Mouse (Mus musculus): ENCODE data around the gene Ptprc.

Ptprc gene

DNA sequence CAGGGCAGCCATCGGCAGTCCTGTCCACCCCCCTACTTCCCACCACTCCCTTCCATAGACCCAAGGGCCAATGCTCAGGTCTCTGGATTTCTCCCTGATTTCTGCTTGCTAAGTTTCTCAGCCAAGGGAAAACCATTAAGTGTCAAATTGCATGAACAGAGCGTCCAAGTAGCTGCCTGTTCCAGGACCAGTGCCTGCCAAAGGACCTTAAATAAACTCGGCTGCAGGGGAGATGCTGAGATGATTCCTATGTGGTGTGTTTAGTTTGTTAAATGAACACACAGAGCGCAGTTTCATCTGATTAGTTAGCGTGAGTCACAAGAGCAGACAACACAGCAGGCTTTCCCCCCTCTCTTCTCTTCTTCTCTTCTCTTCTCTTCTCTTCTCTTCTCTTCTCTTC, 135.0 kb downstream of the Ptprc start:
- no peak for DNase-seq (ENCODE audit: low read depth, low spot score)

DNA sequence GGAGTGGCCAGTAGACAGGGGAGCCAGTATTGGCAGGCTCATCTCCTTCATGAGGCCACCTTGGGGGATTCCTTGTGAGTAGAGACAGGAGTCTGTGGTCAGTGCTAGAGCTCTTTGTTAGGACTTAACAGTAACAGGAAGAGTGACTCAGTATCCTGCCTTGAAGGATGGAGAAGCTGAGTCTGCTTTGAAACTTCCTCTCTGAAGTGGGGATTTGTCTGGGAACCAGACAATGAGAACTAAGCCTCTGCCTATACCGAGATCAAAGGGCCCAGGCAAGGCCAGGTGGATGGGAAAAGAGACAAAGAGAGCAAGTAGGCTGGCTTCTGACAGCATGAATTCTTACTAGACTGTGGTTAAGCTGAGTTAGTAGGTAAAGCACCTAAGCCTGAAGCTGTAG, 136.3 kb downstream of the Ptprc start:
- no peak for DNase-seq (ENCODE audit: low read depth, low spot score)

GRCm38 (mm10) chr1:138037484-138037883, 138.0 kb downstream of the Ptprc start:
- DNase-seq (ENCODE audit: low read depth, low spot score) = no peak

GRCm38 (mm10) chr1:138029649-138030048, 145.9 kb downstream of the Ptprc start:
- DNase-seq (ENCODE audit: low read depth, low spot score) = no peak

GRCm38 (mm10) chr1:138025298-138025697, 150.2 kb downstream of the Ptprc start:
- no peak for DNase-seq (ENCODE audit: low read depth, low spot score)

DNA sequence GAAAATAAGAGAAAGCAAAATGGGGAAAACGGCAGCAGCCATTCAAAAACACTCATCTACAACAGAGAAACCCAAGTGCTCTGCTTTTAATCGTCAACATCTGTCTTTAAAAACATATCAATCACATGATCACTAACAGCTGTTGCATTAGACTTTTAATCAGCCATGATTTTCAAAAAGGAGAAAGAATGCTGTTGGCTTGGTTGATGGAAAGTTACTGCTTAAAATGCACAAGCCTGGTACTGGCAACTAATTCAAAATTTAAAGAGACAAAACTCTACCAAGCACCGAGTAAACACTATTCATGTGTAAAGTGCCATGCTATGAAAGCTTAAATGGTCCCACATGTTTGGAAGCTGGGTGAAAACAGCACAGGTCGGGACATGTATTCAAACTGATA, 151.9 kb downstream of the Ptprc start:
- no peak for DNase-seq (ENCODE audit: low read depth, low spot score)

DNA sequence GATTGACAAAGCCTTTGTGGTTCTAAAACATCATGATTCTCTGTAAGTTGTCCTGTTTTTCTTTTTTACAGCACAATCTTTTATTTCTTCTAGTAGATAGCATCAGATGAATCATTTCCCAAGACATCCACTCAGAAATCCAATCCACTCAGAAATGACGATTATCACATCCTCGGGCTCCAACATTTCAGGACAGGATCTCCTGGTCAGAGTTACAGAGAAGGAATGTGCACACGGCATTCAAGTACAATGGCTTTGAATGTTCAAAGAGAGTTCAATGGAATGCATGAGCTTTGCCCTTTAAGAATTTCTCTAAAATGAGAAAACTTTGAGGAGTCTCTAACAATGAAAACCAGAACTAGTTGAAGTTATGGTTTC, 152.6 kb downstream of the Ptprc start:
- no peak for DNase-seq (ENCODE audit: low read depth, low spot score)

DNA sequence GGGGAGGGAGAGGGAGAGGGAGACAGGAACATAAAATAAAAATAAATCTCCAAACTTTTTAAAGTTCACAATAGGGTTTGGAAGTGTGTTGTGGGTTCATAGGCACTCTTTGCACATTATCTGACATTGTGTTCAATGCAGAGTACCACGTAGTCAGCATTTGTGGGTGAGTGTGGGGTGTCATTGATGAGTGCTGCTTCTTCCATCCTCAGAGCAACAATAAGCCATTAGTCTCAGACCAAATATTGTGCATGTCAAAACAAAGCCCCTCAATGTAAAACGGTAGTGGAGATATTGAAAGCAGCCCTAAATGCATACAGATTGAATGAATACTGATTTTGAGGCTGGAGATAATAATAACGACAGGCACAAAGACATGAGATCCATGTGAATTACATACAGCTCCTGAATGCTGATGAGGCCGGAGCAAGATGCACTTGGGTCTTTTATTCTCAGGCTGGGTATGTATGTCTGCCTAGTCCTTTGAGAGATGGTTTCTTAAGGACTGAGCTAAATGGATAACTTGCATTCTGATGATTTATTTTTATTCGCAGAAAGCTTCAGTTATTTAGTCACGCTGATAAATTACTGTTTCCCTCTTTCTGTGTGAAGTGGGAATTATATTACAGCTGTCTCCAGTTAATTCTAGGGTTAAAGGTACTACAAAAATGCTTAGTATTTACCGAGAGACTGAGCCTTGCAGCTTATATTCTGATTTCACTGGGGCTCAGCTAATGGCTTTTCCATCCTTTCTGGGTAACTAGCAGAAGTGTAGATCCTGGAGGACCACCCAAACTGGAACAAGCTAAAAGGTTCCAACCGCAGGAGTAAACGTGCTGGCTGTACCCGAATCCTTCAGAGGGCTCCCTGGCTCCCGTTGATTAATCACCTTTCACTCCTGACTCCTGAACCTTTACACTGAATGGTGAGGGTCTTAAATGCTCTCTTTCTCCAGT, 153.3 kb downstream of the Ptprc start:
- no peak for DNase-seq (ENCODE audit: low read depth, low spot score)
